Mouse (Mus musculus) ES-E14 (cell line): ENCODE measurements around the gene Gars. TPM values are rescaled to one million over a fixed set of nuclear protein-coding genes. Genes with fewer than 3 reads are reported as not detected.

ENCODE experiments used
- total RNA-seq: library from RNA; depleted of rRNA; stranded (reverse); fragments of 300-350 nt; gene quantifications from 2 replicates; pipeline ENCODE4 v1.2.3, GENCODE M21; 2012; rRNA removed

Gene Gars
- total RNA-seq, 1 experiment: 201 TPM

Other genes with a start within 250 kb of the Gars start
- 24.4 and 35.0 TPM in 2 replicates for gene Znrf2, start 221.1 kb upstream of the Gars start, total RNA-seq
- gene Nod1, start 65.4 kb upstream of the Gars start, total RNA-seq: 1.3 and 1.6 TPM in 2 replicates
- gene Ggct, start 45.1 kb upstream of the Gars start, total RNA-seq: 17.1 and 25.4 TPM in 2 replicates
- 0.67 and 1.1 TPM in 2 replicates for gene Crhr2, start 95.0 kb downstream of the Gars start, total RNA-seq
- gene Inmt, start 137.0 kb downstream of the Gars start, total RNA-seq: not detected in 2 replicates
- 3.0 TPM in 2 replicates for gene Mindy4, start 165.4 kb downstream of the Gars start, total RNA-seq